Mouse (Mus musculus): ENCODE measurements at regions not wholly inside any gene's neighbourhood (a gene's known extent, or its start where the extent isn't known, plus 50 kb on each side); places are given as distances from the start of the nearest gene placed in this dataset.

DNA sequence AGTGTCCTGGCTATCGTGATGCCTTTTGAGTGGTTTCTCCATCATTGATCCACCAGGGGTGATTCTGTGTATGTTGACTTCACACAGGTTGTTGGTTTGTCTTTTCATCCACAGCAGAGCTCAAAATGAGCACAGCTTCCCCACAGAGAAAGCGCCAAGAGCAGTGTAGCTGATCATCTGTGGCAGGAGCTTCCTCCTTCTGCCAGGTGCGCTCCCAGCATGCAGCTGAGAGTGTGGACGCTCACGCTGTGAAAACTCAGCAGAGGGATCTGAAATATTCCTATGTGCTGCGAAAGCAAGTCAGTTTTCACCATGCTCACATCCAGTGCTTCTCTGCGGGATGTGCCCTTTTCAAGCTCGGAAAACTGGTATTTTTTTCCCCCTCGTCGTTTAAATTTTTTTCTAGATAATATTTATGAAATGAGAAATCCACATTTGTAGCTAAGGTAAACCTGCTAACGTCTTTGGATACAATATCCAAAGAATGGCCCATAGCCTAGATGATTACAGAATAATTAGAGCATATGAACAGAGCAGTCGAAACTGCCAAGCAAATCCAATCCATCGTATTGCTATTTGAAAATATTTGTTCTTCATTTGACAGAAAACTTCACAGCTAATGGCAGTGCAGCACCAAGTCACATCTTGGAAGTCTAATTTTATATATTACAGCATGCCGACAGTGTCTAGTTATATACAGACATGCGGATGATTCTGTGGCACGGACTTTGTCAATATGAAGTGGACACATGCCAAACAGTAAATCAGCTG lies 283.3 kb upstream of the Ndst3 start:
- TF ChIP-seq CTCF (IDR thresholded peaks at IDR 0.05; ENCODE audit: low read depth) (no peak), EP300 (IDR thresholded peaks at IDR 0.05; ENCODE audit: low read depth) (no peak)

Measured in heart, postnatal 0 days (tissue).